Mouse (Mus musculus) liver, embryonic 14.5 days (tissue): ENCODE measurements at regions not wholly inside any gene's neighbourhood (a gene's known extent, or its start where the extent isn't known, plus 50 kb on each side); places are given as distances from the start of the nearest gene placed in this dataset.

Source experiments
- ATAC-seq: fragments of 200-750 bp; cut with Nextera tagmentation; 2 replicates; pipeline ENCODE4 v1.8.0; 2017; ENCODE audit warnings: moderate number of reproducible peaks, mild to moderate bottlenecking, moderate library complexity; ENCODE audit not compliant: insufficient read depth
- DNase-seq, 3 experiments: peaks; one replicate each; pipeline ENCODE4 v3.0.0-alpha.2; 2012 to 2013; ENCODE audit warnings: low read depth in 3 of 3, low spot score in 3 of 3
- H3K27ac ChIP-seq: fragments of 300-500 bp; sonication (generic); 2 replicates; pipeline ENCODE4 v1.5.1; 2014; ENCODE audit warnings: moderate library complexity, mild to moderate bottlenecking, control low read depth, inconsistent platforms
- H3K27me3 ChIP-seq: fragments of 300-500 bp; sonication (generic); 2 replicates; pipeline ENCODE4 v1.6.1; 2014; ENCODE audit warnings: mild to moderate bottlenecking, low read length, moderate library complexity; ENCODE audit not compliant: control insufficient read depth, insufficient read depth
- H3K36me3 ChIP-seq: fragments of 300-500 bp; sonication (generic); replicated peaks from 2 replicates; pipeline ENCODE4 v1.6.1; 2014; ENCODE audit warnings: low read depth; ENCODE audit not compliant: control insufficient read depth, insufficient read depth
- H3K4me1 ChIP-seq, 2 experiments: fragments of 200-500 bp in 1 of 2; fragments of 300-500 bp in 1 of 2; sonication (generic) in 1 of 2; replicated peaks; 2 replicates each; pipeline ENCODE4 v1.6.1; 2012 to 2014; ENCODE audit warnings: antibody characterized with exemption in 1 of 2, inconsistent platforms in 1 of 2, low read length in 1 of 2; ENCODE audit not compliant: control insufficient read depth in 2 of 2, insufficient read depth in 2 of 2
- H3K4me2 ChIP-seq: fragments of 300-500 bp; sonication (generic); 2 replicates; pipeline ENCODE4 v1.6.1; 2014; ENCODE audit warnings: low read depth, mild to moderate bottlenecking, control low read depth, moderate library complexity
- H3K4me3 ChIP-seq, 2 experiments: fragments of 200-500 bp in 1 of 2; fragments of 300-500 bp in 1 of 2; sonication (generic) in 1 of 2; 2 replicates each; pipeline ENCODE4 v1.5.1; 2012 to 2014; ENCODE audit warnings: low read depth in 2 of 2, low read length in 2 of 2, mild to moderate bottlenecking in 2 of 2, control low read depth in 1 of 2, inconsistent platforms in 1 of 2, moderate library complexity in 1 of 2; ENCODE audit not compliant: insufficient read depth in 1 of 2
- H3K9ac ChIP-seq: fragments of 300-500 bp; sonication (generic); replicated peaks from 2 replicates; pipeline ENCODE4 v1.6.1; 2014; ENCODE audit warnings: mild to moderate bottlenecking, control low read depth, moderate library complexity
- H3K9me3 ChIP-seq: fragments of 300-500 bp; sonication (generic); 2 replicates; pipeline ENCODE4 v1.6.1; 2016; ENCODE audit warnings: low read length, mixed read lengths; ENCODE audit not compliant: control insufficient read depth
- CTCF ChIP-seq: IDR thresholded peaks from 2 replicates; pipeline ENCODE4 v1.5.1; 2016; ENCODE audit warnings: antibody characterized with exemption, low read depth, control low read depth
- EP300 ChIP-seq: IDR thresholded peaks from 2 replicates; pipeline ENCODE4 v1.6.1; 2016; ENCODE audit warnings: antibody characterized with exemption, low read depth
- WGBS: fragments of 180-500 bp; shearing (Covaris S2); extraction: QIAGEN DNeasy Blood & Tissue Kit; methylation state at CpG from one replicate; pipeline ENCODE4 v1.1.7; 2014; ENCODE audit not compliant: insufficient replicate concordance; 5-methylcytosine and 5-hydroxymethylcytosine counted together

DNA sequence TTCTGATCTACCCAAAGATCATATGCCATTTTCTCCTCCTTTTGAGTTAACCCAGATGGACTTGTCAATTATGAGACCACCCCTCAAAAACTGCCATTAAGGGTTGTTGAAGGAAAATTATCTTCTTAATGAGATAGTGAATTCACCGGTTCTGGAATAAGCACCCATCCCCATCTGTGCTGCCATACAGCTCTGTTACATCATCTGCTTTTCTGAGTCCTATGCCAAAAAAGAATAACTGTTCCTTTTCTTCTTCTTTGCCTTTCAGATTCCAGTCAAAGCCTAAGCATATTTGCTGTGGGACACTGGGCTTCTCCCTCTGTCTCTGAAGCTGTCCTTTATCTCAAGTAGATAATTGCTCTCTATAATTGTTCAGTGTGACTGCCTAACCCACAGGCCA, 93.1 kb upstream of the Tacr3 start:
- no peaks in the 10 kb centered on the region for H3K4me1 ChIP-seq
- ATAC-seq: no peak
- H3K9me3 ChIP-seq: no peaks in the 10 kb centered on the region
- no peak overlapping the region for H3K4me2 ChIP-seq
- H3K27ac ChIP-seq: no peak overlapping the region
- DNase-seq: no peak
- TF ChIP-seq EP300: no peak
- no peak for TF ChIP-seq CTCF
- no peak overlapping the region for H3K4me3 ChIP-seq
- no peaks in the 10 kb centered on the region for H3K27me3 ChIP-seq
- H3K9ac ChIP-seq: no peak overlapping the region
- H3K36me3 ChIP-seq: no peaks in the 10 kb centered on the region
- WGBS: 55% methylated on average over 1 of the region's 1 CpGs

DNA sequence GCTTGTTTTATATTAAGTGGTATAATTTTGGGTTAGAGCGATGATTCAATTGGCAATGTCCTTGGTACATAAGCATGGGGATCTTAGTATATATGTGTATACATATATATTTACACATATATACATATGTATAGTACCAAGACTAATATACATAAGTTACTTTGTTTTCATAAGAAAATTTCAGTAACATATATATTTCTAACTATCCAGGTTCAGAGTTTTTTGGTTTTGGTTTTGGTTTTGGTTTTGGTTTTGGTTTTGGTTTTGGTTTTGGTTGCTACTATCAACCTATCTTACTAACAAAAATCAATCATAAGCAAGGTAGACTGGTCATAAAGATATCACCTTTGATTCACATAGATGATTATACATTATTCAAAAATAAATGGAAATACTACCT, 67.7 kb upstream of the Tacr3 start:
- TF ChIP-seq CTCF: no peak
- TF ChIP-seq EP300: no peak
- no peak overlapping the region for H3K27ac ChIP-seq
- no peaks in the 10 kb centered on the region for H3K9me3 ChIP-seq
- no peak overlapping the region for H3K4me2 ChIP-seq
- ATAC-seq: no peak
- no peaks in the 10 kb centered on the region for H3K27me3 ChIP-seq
- DNase-seq: no peak
- H3K36me3 ChIP-seq: no peaks in the 10 kb centered on the region
- no peak overlapping the region for H3K9ac ChIP-seq
- H3K4me1 ChIP-seq: no peaks in the 10 kb centered on the region
- no peak overlapping the region for H3K4me3 ChIP-seq
- 78% methylated on average over 1 of the region's 1 CpGs for WGBS

- H3K4me3 ChIP-seq: no peak overlapping the region
- H3K4me2 ChIP-seq: no peak overlapping the region
- WGBS: 39% methylated on average over 4 of the region's 4 CpGs
- no peak for DNase-seq
- no peak for ATAC-seq
- H3K4me1 ChIP-seq: no peaks in the 10 kb centered on the region
- H3K9me3 ChIP-seq: no peaks in the 10 kb centered on the region
- no peaks in the 10 kb centered on the region for H3K36me3 ChIP-seq
- H3K27ac ChIP-seq: no peak overlapping the region
- TF ChIP-seq EP300 (no peak), CTCF (no peak)
- H3K27me3 ChIP-seq: no peaks in the 10 kb centered on the region
- H3K9ac ChIP-seq: no peak overlapping the region
Measured at GRCm38 (mm10) chr3:134763264-134763936, 65.4 kb upstream of the Tacr3 start.
